Mouse (Mus musculus) embryonic fibroblast, embryonic 13.5 days (primary cell): ENCODE results near the gene Hacd2.

Source experiments
- CTCF ChIP-seq: IDR thresholded peaks from 2 replicates; pipeline ENCODE4 v1.5.1; 2011; ENCODE audit warnings: mild to moderate bottlenecking, control low read depth, low read length, moderate library complexity, borderline replicate concordance; ENCODE audit not compliant: insufficient read depth
- POLR2A ChIP-seq: IDR thresholded peaks from 2 replicates; pipeline ENCODE4 v1.6.1; 2011; ENCODE audit warnings: low read depth, mild to moderate bottlenecking, control low read depth, low read length, moderate library complexity

- no peak for TF ChIP-seq POLR2A
- no peak for TF ChIP-seq CTCF
Measured at GRCm38 (mm10) chr16:34993694-34994330, 28.4 kb upstream of the Hacd2 start.
